Mouse (Mus musculus) embryonic fibroblast, embryonic 13.5 days (primary cell): ENCODE measurements around the gene Cldn19. TPM values are rescaled to one million over a fixed set of nuclear protein-coding genes. Genes with fewer than 3 reads are reported as not detected.
"Not testable (repeated sequence)": the region's sequence is repeated elsewhere in the genome, so short reads cannot be mapped to it uniquely, and the experiment has no call there.

Experiments
- H3K27ac ChIP-seq: 2 replicates; pipeline ENCODE4 v1.5.1; 2012; ENCODE audit warnings: low read length, control low read depth, inconsistent platforms; ENCODE audit not compliant: insufficient read depth
- H3K4me1 ChIP-seq: 2 replicates; pipeline ENCODE4 v1.6.1; 2011; ENCODE audit warnings: low read length; ENCODE audit not compliant: control insufficient read depth, insufficient read depth
- H3K4me3 ChIP-seq: 2 replicates; pipeline ENCODE4 v1.5.1; 2011; ENCODE audit warnings: mild to moderate bottlenecking, control low read depth, low read length; ENCODE audit not compliant: insufficient read depth
- CTCF ChIP-seq: IDR thresholded peaks from 2 replicates; pipeline ENCODE4 v1.5.1; 2011; ENCODE audit warnings: mild to moderate bottlenecking, control low read depth, low read length, moderate library complexity, borderline replicate concordance; ENCODE audit not compliant: insufficient read depth
- POLR2A ChIP-seq: IDR thresholded peaks from 2 replicates; pipeline ENCODE4 v1.6.1; 2011; ENCODE audit warnings: low read depth, mild to moderate bottlenecking, control low read depth, low read length, moderate library complexity
- polyA plus RNA-seq: library from polyadenylated mRNA; stranded (reverse); fragments of >200 nt; gene quantifications from 2 replicates; pipeline ENCODE4 v1.2.4, GENCODE M21; 2011; ENCODE audit warnings: low read depth; ENCODE audit not compliant: missing spikeins, insufficient read length

Cldn19 gene
- polyA plus RNA-seq, 1 experiment = 0.21 TPM

DNA sequence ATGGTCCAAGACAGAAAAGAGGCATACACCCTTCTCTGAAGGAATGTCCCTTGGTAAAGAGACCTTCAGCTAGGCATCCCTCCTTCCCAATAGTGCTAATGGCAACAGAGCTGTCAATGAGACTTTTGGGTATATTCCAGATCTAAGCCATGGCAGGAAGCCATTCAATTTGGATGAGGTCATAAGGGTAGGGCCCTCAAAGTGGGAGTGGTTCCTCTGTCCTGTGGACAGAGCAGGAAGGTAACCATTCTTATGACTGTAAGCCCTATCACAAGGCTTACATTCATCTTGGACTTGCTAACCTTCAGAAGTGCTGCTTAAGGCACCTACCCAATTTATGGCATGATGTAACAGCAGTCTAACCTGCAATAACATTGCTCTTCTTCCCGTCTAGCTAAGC lies 19.4 kb downstream of the Cldn19 start:
- no peak overlapping the region for H3K27ac ChIP-seq
- TF ChIP-seq CTCF = no peak
- TF ChIP-seq POLR2A = no peak
- no peak overlapping the region for H3K4me3 ChIP-seq
- no peaks in the 10 kb centered on the region for H3K4me1 ChIP-seq

DNA sequence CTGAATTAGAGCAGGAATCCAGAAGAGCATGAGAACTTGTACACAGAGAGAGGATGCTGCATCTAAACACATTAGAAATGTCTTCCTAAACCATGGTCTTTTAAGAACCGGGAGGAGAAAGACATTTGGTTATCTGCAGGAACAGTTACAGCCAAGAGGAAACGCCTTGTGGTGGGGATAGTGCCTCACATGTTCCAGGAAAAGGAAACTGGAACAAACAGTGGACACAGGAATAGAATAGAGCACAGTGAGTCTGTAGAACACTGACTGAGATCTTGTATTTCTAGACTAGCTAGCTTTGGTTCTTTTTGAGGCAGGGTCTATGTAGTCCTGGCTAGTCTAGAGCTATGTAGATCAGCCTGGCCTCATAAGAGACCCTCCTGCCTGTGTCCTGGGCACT lies 20.0 kb downstream of the Cldn19 start:
- no peaks in the 10 kb centered on the region for H3K4me1 ChIP-seq
- H3K4me3 ChIP-seq = no peak overlapping the region
- no peak overlapping the region for H3K27ac ChIP-seq
- TF ChIP-seq CTCF (no peak), POLR2A (no peak)

DNA sequence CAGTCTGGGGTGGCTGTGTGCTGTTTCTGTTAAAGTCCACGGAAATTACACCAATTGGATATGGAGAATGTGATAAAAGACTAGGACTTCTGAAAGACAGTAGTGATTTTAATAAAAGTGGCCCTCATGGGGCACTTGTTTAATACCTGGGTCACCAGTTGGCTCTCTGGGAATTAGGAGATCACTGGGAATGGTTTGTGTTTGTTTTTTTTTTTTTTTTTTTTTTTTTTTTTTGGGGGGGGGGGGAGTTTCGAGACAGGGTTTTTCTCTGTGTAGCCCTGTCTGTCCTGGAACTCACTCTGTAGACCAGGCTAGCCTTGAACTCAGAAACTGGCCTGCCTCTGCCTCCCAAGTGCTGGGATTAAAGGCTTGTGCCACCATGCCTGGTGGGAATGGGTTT lies 20.5 kb downstream of the Cldn19 start:
- no peak overlapping the region for H3K4me3 ChIP-seq
- H3K4me1 ChIP-seq = no peaks in the 10 kb centered on the region
- no peak overlapping the region for H3K27ac ChIP-seq
- TF ChIP-seq CTCF = no peak
- TF ChIP-seq POLR2A = no peak

DNA sequence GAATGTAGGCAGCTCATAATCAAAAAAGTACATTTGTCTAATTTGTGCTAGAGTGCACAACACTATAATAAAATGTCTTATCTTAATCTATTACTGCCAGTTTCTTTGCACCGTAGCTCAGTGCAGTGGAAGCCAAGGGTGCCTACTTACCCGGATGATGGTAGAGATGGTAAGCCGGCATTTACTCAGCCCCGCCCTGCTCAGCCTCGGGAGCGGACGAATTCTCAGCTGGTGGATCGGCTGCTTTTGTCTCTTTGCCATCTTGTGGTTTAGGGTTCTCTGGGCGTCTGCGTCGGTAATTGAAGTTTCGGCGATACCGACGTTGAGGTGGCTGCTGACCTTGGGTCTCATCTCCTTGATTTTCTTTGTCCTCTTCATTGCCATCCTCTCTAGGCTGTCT lies 23.6 kb downstream of the Cldn19 start:
- H3K4me1 ChIP-seq, H3K27ac ChIP-seq, H3K4me3 ChIP-seq: not testable (repeated sequence)

DNA sequence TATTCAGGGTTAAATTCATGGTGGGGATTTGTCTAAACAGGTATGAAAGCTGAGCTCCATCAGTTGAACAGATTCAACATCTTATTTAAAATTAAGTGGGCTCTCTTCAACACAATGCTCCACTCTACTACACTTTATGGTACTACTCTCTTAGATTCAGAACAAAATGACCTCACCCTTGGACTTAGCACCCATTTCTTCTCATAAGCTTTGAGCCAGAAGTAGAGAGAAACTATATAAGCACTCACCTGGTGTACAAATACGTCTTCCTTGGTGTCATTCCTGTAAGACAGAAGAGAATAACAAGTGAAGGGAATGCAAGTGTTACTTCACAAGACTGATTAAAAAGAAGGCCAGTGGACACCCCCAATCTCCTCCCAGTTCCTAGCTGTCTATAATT lies 29.6 kb downstream of the Cldn19 start:
- no peak overlapping the region for H3K27ac ChIP-seq
- H3K4me1 ChIP-seq = peaks cover 4% of the 10 kb centered on the region; the same call in 1 of the 2 replicates
- TF ChIP-seq POLR2A (no peak), CTCF (no peak)
- H3K4me3 ChIP-seq = no peak overlapping the region

GRCm38 (mm10) chr4:119285336-119285735 lies 30.1 kb downstream of the Cldn19 start:
- H3K4me3 ChIP-seq = no peak overlapping the region
- peaks cover 4% of the 10 kb centered on the region; the same call in 1 of the 2 replicates for H3K4me1 ChIP-seq
- TF ChIP-seq POLR2A (no peak), CTCF (no peak)
- no peak overlapping the region for H3K27ac ChIP-seq

DNA sequence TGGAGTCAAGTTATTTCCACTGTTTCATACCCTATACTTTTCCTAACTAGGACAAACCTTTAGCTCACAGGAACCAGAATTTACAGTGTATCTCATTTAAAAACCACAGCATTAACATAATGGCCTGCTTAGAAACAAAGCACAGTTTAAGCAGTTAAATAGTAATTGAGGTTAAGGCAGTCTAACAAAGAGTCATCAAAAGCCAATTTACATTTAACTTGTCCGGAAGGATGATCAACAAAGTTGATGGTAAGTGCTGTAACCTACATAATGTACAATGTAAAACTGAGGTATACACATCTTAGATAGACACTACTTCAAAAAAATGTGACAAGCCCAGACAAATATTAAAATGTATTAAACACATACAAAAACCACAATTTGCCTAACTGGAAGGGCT lies 36.7 kb downstream of the Cldn19 start:
- peaks cover 8% of the 10 kb centered on the region; the same call in 1 of the 2 replicates for H3K4me1 ChIP-seq
- no peak for TF ChIP-seq CTCF
- no peak for TF ChIP-seq POLR2A

GRCm38 (mm10) chr4:119292771-119293573 lies 37.8 kb downstream of the Cldn19 start:
- TF ChIP-seq POLR2A = no peak
- no peak for TF ChIP-seq CTCF
- peaks cover 4% of the 10 kb centered on the region; the same call in 1 of the 2 replicates for H3K4me1 ChIP-seq
- H3K27ac ChIP-seq = peak overlapping the region; percentile 30
- H3K4me3 ChIP-seq = peak overlapping the region; percentile 96

More for the DNA sequence above, 36.7 kb downstream of the Cldn19 start:
- Histone ChIP-seq H3K27ac (no peak overlapping the region), H3K4me3 (peak overlapping the region; percentile 96)

- Histone ChIP-seq H3K4me1 (peaks cover 3% of the 10 kb centered on the region; the same call in 1 of the 2 replicates), H3K4me3 (peak overlapping the region; percentile 96), H3K27ac (peak overlapping the region; percentile 30)
- no peak for TF ChIP-seq CTCF
- no peak for TF ChIP-seq POLR2A
Observed at GRCm38 (mm10) chr4:119293574-119294258, 38.5 kb downstream of the Cldn19 start.
